Mouse (Mus musculus): ENCODE measurements around the gene Arhgef10l. TPM values are rescaled to one million over a fixed set of nuclear protein-coding genes. Genes with fewer than 3 reads are reported as not detected.

Arhgef10l gene
- total and polyA plus RNA-seq, 2 experiments = 17.7 to 69.9 TPM

GRCm38 (mm10) chr4:140691481-140691880 lies 25.7 kb upstream of the Arhgef10l start:
- Histone ChIP-seq H3K79me2 (ENCODE audit: control insufficient read depth, insufficient read depth, low read length) (no peaks in the 10 kb centered on the region), H3K27me3 (ENCODE audit: control insufficient read depth, insufficient read depth, low read length) (no peaks in the 10 kb centered on the region), H3K9ac (ENCODE audit: low read depth, low read length) (no peak overlapping the region), H3K36me3 (ENCODE audit: control insufficient read depth, insufficient read depth, low read length) (no peaks in the 10 kb centered on the region), H3K4me1 (ENCODE audit: control insufficient read depth, insufficient read depth, low read length) (no peaks in the 10 kb centered on the region), H3K4me3 (ENCODE audit: insufficient read depth, low read depth, low read length) (no peak overlapping the region), H3K27ac (replicated peaks; ENCODE audit: insufficient read depth, low read depth, low read length) (no peak overlapping the region)
- TF ChIP-seq POLR2A (IDR thresholded peaks at IDR 0.05; ENCODE audit: extremely low read depth, insufficient read depth, low read length) (no peak), CTCF (IDR thresholded peaks at IDR 0.05; ENCODE audit: low read depth, low read length) (no peak)
- WGBS = 64% methylated on average over 7 of the region's 7 CpGs
- no peak for DNase-seq (ENCODE audit: extremely low read depth, low read depth, low spot score)

- Histone ChIP-seq H3K4me3 (ENCODE audit: insufficient read depth, low read depth, low read length) (no peak overlapping the region), H3K27ac (replicated peaks; ENCODE audit: insufficient read depth, low read depth, low read length) (no peak overlapping the region), H3K36me3 (ENCODE audit: control insufficient read depth, insufficient read depth, low read length) (no peaks in the 10 kb centered on the region), H3K27me3 (ENCODE audit: control insufficient read depth, insufficient read depth, low read length) (no peaks in the 10 kb centered on the region), H3K9ac (ENCODE audit: low read depth, low read length) (no peak overlapping the region), H3K79me2 (ENCODE audit: control insufficient read depth, insufficient read depth, low read length) (no peaks in the 10 kb centered on the region), H3K4me1 (ENCODE audit: control insufficient read depth, insufficient read depth, low read length) (no peaks in the 10 kb centered on the region)
- TF ChIP-seq CTCF (IDR thresholded peaks at IDR 0.05; ENCODE audit: low read depth, low read length) = no peak
- no peak for TF ChIP-seq POLR2A (IDR thresholded peaks at IDR 0.05; ENCODE audit: extremely low read depth, insufficient read depth, low read length)
- no peak for DNase-seq (ENCODE audit: extremely low read depth, low read depth, low spot score)
- WGBS = 72% methylated on average over 16 of the region's 16 CpGs
Observed at GRCm38 (mm10) chr4:140689873-140690655, 24.3 kb upstream of the Arhgef10l start.

GRCm38 (mm10) chr4:140688826-140689425 lies 23.1 kb upstream of the Arhgef10l start:
- Histone ChIP-seq H3K27me3 (ENCODE audit: control insufficient read depth, insufficient read depth, low read length) (no peaks in the 10 kb centered on the region), H3K36me3 (ENCODE audit: control insufficient read depth, insufficient read depth, low read length) (no peaks in the 10 kb centered on the region), H3K79me2 (ENCODE audit: control insufficient read depth, insufficient read depth, low read length) (no peaks in the 10 kb centered on the region), H3K4me1 (ENCODE audit: control insufficient read depth, insufficient read depth, low read length) (no peaks in the 10 kb centered on the region), H3K27ac (replicated peaks; ENCODE audit: insufficient read depth, low read depth, low read length) (no peak overlapping the region), H3K4me3 (ENCODE audit: insufficient read depth, low read depth, low read length) (no peak overlapping the region), H3K9ac (ENCODE audit: low read depth, low read length) (no peak overlapping the region)
- no peak for DNase-seq (ENCODE audit: extremely low read depth, low read depth, low spot score)
- WGBS = 87% methylated on average over 5 of the region's 5 CpGs
- no peak for TF ChIP-seq CTCF (IDR thresholded peaks at IDR 0.05; ENCODE audit: low read depth, low read length)
- TF ChIP-seq POLR2A (IDR thresholded peaks at IDR 0.05; ENCODE audit: extremely low read depth, insufficient read depth, low read length) = no peak

- H3K4me1 ChIP-seq (ENCODE audit: control insufficient read depth, insufficient read depth, low read length) = no peaks in the 10 kb centered on the region
- no peaks in the 10 kb centered on the region for H3K79me2 ChIP-seq (ENCODE audit: control insufficient read depth, insufficient read depth, low read length)
- no peak overlapping the region for H3K27ac ChIP-seq (replicated peaks; ENCODE audit: insufficient read depth, low read depth, low read length)
- no peak overlapping the region for H3K4me3 ChIP-seq (ENCODE audit: insufficient read depth, low read depth, low read length)
- no peak for DNase-seq (ENCODE audit: extremely low read depth, low read depth, low spot score)
- no peak overlapping the region for H3K9ac ChIP-seq (ENCODE audit: low read depth, low read length)
- 83% methylated on average over 12 of the region's 12 CpGs for WGBS
- H3K27me3 ChIP-seq (ENCODE audit: control insufficient read depth, insufficient read depth, low read length) = no peaks in the 10 kb centered on the region
- no peaks in the 10 kb centered on the region for H3K36me3 ChIP-seq (ENCODE audit: control insufficient read depth, insufficient read depth, low read length)
- no peak for TF ChIP-seq CTCF (IDR thresholded peaks at IDR 0.05; ENCODE audit: low read depth, low read length)
Observed at GRCm38 (mm10) chr4:140688044-140688825, 22.4 kb upstream of the Arhgef10l start.

- no peak overlapping the region for H3K4me3 ChIP-seq (ENCODE audit: insufficient read depth, low read depth, low read length)
- H3K27ac ChIP-seq (replicated peaks; ENCODE audit: insufficient read depth, low read depth, low read length) = no peak overlapping the region
- WGBS = 69% methylated on average over 6 of the region's 6 CpGs
Observed at GRCm38 (mm10) chr4:140684881-140685303, 19.1 kb upstream of the Arhgef10l start.

More at GRCm38 (mm10) chr4:140684881-140685303, 19.1 kb upstream of the Arhgef10l start:
- no peaks in the 10 kb centered on the region for H3K27me3 ChIP-seq (ENCODE audit: control insufficient read depth, insufficient read depth, low read length)
- no peak for TF ChIP-seq POLR2A (IDR thresholded peaks at IDR 0.05; ENCODE audit: extremely low read depth, insufficient read depth, low read length)
- TF ChIP-seq CTCF (IDR thresholded peaks at IDR 0.05; ENCODE audit: low read depth, low read length) = no peak
- H3K36me3 ChIP-seq (ENCODE audit: control insufficient read depth, insufficient read depth, low read length) = no peaks in the 10 kb centered on the region
- DNase-seq (ENCODE audit: extremely low read depth, low read depth, low spot score) = no peak
- no peak overlapping the region for H3K9ac ChIP-seq (ENCODE audit: low read depth, low read length)
- H3K79me2 ChIP-seq (ENCODE audit: control insufficient read depth, insufficient read depth, low read length) = no peaks in the 10 kb centered on the region
- H3K4me1 ChIP-seq (ENCODE audit: control insufficient read depth, insufficient read depth, low read length) = no peaks in the 10 kb centered on the region

Measured in liver, adult 2 months (tissue).